Mouse (Mus musculus) embryo, embryonic 11 days (tissue): ENCODE measurements at regions not wholly inside any gene's neighbourhood (a gene's known extent, or its start where the extent isn't known, plus 50 kb on each side); places are given as distances from the start of the nearest gene placed in this dataset.

ENCODE experiments used
- DNase-seq: peaks from one replicate; pipeline ENCODE4 v3.0.0-alpha.2; 2015

GRCm38 (mm10) chr7:95460889-95461288 is 710.2 kb upstream of the Tenm4 start:
- DNase-seq = no peak

DNA sequence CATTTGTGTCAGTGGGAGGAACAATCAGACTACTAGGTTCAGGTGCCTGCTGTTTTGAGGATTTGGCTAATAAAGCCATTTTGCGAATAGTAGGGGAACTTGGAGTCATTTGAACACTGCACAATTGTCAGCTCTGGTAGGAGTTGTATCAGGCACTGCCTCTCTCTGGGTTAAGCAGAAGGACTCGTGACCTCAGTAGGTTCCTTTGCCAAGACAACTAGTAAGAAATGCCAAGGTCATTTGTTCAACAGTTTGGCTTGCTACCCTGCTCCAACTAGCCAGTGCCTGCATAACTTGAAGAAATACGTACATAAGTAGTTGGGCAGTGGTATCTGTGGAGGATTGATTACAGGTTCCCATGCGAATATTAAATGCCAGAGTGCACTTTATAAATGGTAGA is 705.5 kb upstream of the Tenm4 start:
- DNase-seq = no peak

DNA sequence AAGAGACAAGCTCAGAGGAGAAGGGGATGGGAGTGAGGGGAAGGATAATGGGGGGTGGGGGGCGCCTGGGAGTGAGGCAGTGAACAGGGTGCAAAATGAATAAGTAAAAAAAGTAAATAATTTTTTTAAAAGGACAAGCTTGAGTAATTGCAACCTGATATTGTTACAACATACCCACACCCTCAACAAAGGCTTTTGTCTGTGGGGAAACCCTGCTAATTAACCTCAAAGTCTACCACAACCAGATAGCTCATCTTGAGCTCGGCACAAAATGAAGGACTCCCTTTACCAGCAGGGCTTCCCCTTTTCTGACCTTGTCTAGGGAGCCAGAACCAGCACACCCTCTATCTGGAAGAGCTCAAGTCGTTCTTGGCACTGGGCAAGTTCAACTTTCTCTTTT is 704.0 kb upstream of the Tenm4 start:
- no peak for DNase-seq

GRCm38 (mm10) chr7:95473892-95474291 is 697.2 kb upstream of the Tenm4 start:
- no peak for DNase-seq

GRCm38 (mm10) chr7:95480121-95480726 is 690.8 kb upstream of the Tenm4 start:
- no peak for DNase-seq

GRCm38 (mm10) chr7:95489666-95490065 is 681.4 kb upstream of the Tenm4 start:
- peak; percentile 86 for DNase-seq

GRCm38 (mm10) chr7:95494793-95495192 is 676.3 kb upstream of the Tenm4 start:
- DNase-seq = peak; percentile 20

- peak; percentile 66 for DNase-seq
These were observed 668.1 kb upstream of the Tenm4 start for GRCm38 (mm10) chr7:95502959-95503358.

- DNase-seq = no peak
These were observed 623.8 kb upstream of the Tenm4 start for GRCm38 (mm10) chr7:95547256-95547655.

DNA sequence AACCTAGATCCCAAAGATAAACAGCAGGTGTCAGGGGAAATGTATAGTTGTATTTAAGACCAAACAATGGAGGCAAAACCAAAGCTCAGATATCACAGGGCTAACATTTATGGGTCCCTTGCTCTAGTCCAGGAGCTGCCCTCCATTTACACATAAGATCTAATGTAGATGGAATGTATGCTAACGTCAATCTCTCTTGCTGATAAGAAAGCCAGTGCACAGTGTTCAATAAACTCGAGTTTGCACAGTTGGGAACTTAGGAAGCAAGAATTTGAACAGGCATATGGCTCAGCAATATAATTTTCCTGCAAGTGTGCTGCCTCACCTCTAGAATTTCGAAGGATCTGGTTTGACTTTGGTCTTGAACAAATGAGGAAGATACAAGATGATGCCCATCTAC is 620.9 kb upstream of the Tenm4 start:
- no peak for DNase-seq

DNA sequence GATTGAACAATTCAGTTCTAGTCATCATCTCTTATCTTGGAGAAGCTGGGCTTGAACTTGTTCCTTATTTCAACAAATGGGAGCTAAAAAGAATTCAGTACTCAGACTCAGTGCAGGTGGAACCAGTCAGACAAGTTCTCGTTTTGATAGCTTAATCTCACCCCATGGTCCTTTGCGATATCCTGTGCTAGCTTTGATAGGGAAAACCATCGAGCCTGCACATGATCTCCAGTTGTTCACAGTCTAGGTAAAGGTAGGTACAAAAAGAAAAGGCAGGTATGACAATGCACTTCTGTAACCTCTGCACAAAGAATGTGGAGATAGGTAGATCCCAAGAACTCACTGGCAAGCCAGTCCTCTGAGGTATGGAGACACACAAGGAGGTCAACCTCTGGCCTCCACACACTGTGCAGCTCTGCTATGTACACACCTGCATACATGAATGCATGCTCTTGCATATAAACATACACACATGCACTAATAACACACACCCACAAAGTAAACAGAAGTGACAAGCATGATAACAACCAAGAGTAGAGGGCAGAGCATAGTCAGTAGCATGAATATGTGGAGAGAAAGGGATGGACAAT is 619.2 kb upstream of the Tenm4 start:
- DNase-seq = no peak

DNA sequence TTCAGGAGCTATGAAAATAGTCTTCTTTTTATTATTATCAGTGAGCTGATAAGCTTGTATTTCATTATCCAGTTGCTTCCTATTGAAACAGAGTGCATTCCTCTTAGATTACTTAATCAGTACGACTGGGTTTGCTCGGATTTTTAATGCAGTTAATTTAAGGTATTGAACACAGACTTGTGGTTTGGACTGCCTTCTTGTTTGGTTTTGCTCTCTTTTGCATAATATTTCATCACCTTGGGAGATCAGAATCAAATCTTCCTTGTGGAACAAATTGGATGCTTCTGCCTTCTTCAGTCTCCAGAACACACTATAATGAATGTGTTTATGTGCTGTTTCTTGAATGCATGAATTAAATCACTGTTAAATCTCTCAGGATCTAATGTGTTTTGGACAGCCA is 612.5 kb upstream of the Tenm4 start:
- no peak for DNase-seq

DNA sequence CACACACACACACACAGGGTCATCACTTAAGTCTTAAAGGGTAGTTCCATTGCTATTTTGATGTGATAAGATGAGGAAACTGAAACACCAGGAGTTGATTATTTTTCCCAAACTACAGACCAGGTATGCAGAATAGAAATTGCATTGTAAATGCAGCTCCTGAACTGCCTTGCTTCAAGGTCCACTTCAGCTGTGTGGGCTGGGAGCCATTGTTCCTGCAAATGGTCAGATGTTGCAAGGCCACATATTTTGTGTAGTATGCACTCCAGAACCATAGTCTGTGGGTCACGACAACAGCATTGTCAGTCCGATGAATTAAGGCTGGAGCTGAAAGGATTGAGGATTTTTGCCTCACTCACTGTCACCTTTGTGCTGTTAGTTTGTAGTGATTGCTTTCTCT is 592.4 kb upstream of the Tenm4 start:
- DNase-seq = no peak

DNA sequence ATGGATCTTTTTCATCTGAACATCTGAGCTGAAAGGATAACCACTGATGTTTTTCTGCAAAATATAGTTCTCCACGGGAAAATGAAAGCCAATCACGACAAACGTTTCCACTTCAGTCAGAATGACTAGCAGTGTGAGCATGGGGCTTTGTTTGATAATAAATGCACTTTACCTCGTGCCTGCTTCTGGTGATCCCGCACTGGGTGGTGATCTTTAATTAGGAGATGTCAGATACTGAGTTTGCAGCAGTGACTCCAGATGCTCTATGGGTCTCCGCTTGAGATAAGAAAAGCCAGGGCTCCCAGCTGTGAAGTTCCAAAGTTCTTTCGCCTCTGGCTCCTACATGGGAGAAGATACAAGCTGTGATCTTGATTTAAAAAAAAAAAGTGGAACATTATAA is 589.7 kb upstream of the Tenm4 start:
- DNase-seq = no peak

DNA sequence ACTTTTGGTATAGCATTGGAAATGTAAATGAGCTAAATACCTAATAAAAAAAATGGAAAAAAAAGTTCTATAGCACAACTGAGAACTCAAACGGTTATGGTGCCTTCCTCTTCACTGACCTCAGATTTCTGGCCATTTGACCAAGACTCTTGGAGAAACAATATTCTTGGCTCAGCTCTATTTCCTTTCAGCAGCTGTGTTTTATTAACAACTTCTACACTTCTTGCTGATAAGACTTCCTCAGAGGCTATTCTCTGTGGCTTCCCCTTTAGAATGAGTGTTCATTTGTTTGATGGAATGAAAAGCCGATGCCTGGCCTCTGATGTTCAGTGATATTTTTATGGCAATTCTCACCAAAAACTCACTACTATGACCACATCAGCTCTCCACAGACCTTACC is 572.7 kb upstream of the Tenm4 start:
- DNase-seq = no peak

- DNase-seq = no peak
These were observed 557.3 kb upstream of the Tenm4 start for GRCm38 (mm10) chr7:95613736-95614135.

DNA sequence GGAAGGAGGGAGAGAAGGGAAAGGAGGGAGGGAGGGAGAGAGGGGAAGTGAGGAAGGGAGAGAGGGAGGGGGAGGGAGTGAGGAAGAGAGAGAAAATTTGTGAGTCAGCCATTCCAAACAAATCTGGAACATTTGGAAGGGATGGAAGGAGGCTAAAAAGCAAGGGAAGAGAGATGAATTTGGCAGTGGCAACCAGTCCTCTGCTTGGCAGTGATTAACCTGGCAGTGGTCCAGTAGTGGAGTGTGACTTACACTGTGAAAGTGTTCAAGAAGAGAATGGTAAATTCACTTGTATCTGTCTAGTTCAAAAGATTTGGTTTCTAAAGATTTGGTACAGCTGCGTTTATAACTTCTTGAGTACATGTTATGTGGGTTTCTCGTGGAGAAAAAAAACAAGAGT is 553.7 kb upstream of the Tenm4 start:
- no peak for DNase-seq

GRCm38 (mm10) chr7:95618170-95618569 is 552.9 kb upstream of the Tenm4 start:
- DNase-seq = no peak

DNA sequence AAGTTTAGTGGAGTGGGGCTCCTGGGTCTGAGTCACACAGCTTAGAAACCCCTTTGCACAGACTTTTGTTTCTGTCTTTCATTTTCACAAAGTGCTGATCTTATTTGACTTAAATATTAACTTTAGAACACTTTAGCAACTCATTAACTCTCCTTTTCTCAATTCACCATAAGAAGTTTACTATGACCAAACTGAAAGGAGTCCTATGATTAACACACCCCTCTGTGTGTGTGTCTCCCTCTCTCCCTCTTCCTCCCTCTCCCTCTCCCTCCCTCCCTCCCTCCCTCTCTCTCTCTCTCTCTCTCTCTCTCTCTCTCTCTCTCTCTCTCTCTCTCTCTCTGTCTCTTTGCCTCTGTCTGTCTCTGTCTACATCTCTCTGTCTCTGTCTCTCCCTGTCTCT is 551.0 kb upstream of the Tenm4 start:
- DNase-seq = no peak

GRCm38 (mm10) chr7:95640683-95641082 is 530.4 kb upstream of the Tenm4 start:
- DNase-seq = no peak

DNA sequence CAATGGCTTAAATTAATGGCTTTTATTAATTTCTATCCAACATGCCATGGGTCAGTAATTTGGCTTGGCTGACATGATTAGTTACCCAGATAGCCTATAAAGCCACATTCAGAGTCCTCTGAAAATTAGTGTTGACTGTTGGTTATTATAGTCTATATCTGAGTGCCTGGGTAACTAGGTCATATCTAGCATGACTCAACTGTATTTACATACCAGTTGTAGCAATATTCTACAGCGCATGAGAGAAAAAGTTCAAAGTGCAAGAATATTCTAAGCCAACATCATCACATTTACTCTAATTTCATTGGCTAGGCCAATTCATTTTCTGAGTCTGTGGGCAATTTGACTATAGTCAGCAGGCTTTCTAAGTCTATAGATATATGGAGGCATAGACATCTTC is 496.7 kb upstream of the Tenm4 start:
- DNase-seq = no peak

DNA sequence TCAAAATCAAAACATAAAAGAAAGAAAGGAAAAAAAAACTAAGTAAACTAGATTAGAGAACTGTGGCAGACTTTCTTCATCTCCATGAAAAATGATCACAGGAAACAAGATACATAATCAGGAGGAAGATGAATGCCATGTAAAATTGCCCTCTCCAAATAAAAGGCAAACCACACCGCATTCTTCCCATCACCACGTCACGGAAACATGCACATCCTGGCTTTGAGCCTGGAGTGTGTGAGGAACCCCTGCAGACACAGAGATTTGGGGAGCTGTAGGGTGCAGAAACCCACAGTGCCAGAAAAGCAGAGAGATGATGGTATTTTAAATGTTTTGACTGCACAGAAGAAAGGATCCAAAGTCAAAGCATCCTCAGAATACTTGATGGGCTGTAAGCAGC is 488.5 kb upstream of the Tenm4 start:
- no peak for DNase-seq

DNA sequence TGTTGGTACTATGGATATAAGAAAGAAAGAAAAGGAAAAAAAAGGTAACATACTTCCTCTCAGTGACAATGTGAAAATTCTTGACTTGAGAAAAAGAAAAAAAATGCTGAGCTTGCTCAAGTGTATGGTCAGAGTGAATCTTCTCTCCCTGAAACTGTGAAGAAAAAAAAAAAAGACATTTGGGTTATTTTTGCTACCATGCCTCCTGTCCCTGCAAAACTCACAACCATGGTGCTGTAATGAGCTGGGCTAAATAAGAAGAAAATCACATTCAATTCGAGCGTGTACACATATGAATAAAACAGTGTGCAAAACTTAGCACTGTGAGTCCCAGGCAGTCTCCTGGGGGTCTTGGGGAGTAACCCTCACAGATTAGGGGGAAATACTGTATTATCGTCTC is 483.3 kb upstream of the Tenm4 start:
- DNase-seq = no peak

- peak; percentile 59 for DNase-seq
These were observed 482.6 kb upstream of the Tenm4 start for GRCm38 (mm10) chr7:95688151-95689146.
